Mouse (Mus musculus) naive thymus-derived CD4-positive, alpha-beta T cell, adult 2 months (primary cell): ENCODE measurements around the gene Cnpy4.
"Not testable (repeated sequence)": the region's sequence is repeated elsewhere in the genome, so short reads cannot be mapped to it uniquely, and the experiment has no call there.

Source experiments
- DNase-seq: peaks from one replicate; pipeline ENCODE4 v3.0.0-alpha.2; 2011; ENCODE audit warnings: low read depth

The Cnpy4 gene

DNA sequence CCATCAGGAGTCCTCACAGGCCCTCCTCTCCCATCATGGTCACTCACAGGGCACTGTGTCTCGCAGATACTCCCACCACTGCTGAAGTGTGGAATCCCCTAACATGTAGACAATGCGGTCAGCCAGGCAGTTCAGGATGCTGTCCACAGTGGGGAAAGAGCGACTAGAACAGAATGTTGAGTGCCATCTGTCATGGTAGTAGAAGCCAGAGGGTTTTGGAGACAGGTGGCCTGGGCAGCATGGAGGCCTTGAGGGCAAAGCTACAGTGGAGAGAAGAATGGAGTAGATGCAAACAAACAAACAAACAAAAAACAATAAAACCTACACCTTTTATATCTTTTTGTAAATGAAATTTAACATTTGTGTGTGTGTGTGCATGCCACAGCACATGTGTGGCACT, 14.8 kb downstream of the Cnpy4 start:
- no peak for DNase-seq

DNA sequence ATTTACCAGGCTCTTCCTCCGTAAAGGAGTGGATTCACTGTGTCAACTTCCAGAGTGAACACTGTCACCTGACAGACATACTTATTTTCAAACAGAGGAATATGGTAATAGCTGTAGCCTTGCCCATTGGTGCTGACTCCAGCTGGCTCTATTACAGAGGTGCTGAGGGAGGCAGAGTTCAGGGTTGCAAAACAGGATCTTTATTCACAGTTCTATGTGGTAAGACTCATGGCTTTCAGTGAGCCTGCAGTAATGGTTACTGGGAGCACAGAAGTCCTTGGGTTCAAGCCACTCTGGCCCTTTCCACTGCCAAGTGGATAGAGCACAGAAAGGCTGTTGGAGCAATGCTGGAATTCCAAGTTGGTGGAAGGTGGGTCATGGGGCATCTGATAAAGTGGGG, 20.0 kb downstream of the Cnpy4 start:
- DNase-seq = no peak

DNA sequence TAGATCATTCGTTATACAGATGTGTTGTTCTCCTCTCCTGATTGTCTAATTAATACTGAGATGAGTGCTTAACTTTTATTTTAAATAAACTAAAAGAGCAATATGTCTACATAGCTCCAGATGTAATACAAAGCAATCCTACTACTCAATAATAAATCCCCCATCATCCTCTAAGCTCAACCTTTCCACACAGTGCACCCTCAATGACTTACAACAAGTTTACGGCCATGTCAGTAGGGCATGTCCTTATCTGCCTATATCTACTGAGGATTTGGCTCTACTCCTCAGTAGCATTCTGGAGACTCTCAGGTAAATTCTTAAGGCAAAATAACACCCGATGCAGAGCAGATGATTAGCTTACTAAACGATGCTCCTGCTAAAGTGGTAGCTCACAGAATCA, 20.6 kb downstream of the Cnpy4 start:
- no peak for DNase-seq

DNA sequence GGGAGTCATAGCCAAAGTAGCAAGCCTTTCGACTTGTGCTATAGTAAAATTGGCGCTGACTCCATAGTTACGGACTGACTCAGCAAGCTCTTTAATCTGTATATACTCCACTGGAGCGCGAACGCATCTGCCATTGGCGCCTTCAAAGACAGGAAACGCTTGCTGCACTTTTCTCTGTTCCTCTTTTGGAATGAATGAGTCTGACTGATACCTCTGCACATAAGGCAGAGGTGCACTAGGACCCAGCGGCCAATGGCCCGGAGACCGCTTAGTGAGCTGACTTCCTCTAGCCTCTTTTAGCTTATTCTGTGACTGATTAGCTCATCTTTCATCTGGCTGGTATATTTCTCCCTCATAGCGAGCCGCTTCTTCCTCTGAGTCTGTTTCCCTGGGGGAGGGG, 29.3 kb downstream of the Cnpy4 start:
- not testable (repeated sequence) for DNase-seq

DNA sequence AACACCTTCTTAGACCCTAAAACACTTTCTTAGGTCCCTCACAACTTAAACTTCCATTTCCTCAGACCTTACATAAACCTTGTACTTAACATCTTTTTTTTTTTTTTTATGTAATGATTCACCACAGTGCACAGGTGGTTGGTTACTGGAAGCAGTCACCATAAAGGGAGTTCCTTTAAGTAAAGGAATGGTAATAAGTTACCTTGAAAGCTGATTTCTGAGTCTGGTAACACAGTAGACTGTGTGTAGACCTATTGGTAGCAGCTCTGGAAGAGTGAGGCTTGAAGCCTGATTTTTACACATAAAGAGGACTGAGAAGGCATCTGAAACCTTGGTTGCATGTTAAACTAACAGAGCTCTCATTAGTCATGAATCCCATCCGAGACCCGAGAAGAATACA, 32.6 kb downstream of the Cnpy4 start:
- no peak for DNase-seq

DNA sequence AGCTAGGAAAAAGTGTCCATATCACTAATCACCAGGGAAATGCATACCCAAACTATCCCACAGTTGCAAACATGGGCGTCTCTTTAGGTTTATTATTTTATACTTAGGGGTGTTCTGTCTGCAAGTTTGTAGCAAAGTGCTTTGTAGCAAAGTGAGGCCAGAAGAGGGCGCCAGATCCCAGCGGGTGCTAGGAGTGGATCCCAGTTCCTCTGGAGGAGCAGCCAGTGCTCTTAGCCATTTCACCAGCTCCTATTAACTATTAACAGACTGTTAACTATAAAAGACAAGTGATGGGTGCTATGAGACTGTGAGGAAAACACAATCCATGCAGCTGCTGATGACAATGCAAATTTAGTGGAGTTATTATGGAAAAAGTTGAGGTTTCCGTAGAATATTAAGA, 34.8 kb downstream of the Cnpy4 start:
- DNase-seq = peak; percentile 79

DNA sequence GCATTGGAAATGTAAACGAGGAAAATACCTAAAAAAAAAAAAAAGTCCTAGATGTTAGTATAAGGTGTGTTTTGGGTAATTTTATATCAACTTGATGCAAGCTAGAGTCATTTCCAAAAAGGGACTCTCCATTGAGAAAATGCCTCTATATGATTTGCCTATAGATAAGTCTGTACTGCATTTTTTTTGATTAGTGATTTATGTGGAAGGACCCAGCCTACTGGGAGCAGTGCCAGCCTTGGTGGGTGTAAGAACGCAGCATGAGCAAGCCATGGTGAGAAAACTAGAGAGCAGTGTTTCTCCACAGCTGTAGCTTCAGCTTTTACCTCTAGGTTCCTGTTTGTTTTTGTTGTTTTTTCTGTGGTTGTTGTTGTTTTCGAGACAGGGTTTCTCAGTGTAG, 36.0 kb downstream of the Cnpy4 start:
- DNase-seq = no peak

DNA sequence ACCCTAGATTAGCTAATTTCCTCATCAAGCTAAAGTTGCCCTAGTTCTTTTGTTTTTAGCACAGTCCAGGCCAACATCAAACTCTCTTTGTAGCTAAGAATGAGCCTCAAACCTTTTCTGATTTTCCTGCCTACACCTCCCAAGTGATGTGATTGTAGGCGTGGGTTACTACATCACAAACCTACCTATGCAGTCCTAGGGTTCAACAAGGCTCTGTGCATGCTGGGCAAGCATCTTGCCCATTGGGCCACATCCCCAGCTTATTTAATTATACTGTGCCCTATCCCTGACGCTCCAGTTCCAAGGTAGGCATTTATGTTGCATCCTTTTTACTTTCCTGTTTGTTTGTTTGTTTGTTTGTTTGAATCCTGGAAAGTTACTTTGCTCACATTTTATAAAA, 38.4 kb downstream of the Cnpy4 start, which contains the start of gene Nxpe5:
Gene Nxpe5 (plus strand): TSS at position 199 of the 400 bp plus-strand sequence.
- DNase-seq = no peak

DNA sequence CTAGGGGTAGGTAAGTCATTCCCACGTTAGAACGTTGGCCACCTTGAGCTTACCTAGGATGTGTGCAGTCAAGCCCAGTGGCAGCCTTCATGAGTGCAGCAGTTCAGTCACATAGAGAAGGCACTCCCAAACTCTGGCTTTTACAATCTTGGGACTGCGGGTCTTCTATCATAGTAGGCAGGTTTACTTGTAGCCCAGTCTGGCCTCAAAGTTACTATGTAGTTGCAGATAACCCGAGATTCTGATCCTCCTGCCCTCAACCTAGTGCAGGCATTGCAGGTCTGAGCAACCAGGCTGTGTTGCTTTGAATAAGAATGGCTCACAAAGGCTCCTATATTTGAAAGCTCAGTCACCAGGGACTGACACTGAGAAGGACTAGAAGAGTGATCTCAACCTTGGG, 39.2 kb downstream of the Cnpy4 start:
- no peak for DNase-seq

DNA sequence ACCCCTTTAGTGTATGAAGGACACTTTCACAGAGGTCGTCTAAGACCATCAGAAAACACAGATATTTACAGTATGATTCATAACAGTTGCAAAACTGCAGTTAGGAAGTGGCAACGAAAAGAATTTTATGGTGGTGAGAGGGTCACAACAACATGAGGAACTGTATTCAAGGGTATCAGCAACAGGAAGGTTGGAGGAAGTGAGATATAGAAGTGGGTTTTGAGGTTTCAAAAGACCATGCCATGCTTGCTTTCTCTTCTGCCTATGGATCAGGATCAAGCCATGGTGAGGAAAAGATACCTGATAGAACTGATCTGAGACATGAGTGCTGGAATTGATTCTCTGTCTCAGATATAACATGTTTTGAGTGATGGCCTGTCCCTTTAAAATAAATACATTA, 40.1 kb downstream of the Cnpy4 start:
- no peak for DNase-seq

DNA sequence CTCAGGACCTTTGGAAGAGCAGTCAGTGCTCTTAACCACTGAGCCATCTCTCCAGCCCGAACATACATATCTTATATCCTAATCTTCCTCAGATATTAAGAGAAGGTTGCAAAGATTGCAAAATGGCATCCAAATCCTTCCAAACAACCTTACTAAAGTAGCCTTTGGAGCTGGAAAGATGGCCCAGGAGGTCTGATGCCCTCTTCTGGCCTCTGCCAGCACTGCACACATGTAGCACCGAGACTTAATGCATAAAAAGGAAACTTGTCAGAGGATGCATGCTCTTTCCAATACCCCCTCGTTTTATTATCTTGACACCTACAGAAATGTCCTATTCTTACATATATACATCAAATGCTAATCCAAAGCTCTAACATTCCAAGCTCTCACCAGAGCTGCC, 40.7 kb downstream of the Cnpy4 start:
- peak; percentile 29 for DNase-seq

DNA sequence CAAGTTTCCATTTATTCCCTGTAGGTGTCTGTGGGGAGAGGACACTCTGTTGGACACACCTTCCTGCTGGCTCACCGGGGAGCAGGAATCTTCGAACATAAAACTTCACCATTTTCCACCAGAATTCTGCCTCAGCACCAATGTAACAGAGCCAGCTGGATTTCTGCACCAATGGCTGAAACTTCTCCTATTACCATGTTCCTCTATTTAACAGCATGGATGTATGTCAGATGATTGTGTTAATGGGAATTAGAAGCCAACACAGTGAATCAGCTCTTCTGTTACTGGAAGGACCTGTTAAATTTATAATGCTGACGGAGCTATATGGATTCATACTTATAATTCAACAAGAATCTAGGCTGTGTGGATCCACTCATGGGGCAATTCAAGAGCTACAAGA, 42.2 kb downstream of the Cnpy4 start:
- DNase-seq = no peak

DNA sequence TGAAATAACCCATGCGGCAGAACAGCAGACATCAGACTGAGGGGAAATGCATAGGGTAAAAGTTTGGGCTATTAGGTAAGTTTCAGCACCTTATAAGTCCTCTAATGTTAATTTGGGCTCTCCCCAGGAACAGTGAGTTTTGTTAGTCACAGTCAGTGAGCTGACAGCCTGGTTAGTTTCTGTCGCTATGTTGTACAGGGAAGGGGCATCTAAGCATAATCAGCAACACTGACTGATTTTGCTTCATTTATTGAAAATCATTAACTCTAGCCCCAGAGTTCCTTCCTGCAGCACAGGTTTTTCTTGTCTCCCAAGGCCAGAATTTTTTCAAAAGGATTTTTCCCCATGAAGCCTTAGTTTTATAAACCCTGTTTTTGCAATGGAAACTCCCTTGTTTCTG, 46.5 kb downstream of the Cnpy4 start:
- no peak for DNase-seq

DNA sequence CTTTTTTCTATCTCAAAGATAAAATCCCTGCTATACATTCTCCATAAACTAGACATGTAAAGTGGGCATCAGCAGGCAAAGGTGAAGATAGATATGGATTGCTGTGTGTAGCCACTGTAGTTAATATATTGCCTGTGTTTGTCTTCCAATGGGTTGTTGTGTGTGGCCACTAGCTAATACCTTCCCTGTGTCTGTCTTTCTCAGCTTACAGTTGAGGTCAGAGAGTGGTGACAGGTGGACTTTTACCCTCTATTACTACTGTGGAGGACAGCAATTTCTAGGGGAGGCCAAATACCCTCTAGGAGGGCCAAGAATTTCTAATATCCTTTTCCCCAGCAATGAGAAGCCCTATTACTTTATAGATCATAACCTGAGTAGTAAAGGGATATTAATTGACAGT, 46.9 kb downstream of the Cnpy4 start:
- DNase-seq = no peak

DNA sequence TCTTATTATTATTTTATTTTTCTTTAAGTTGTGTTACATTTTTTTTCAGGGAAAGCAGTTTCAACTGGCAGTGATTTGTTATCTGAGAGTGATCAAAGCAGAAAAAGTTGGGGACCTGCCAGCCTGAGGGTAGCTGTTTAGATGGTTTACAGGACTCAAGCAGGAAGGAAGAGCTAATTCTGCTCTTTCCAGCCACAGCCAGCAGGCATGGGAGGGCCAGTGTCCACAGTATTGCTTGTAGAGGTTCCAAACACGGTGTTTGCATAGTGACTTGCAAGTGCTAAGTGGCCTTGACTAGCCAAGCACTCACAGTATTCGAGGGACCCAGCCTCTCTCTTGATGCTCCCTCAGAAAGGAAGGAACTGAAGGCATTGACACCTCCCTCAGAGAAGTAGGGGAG, 54.2 kb downstream of the Cnpy4 start:
- no peak for DNase-seq
